Comparison of ENCODE assay signal across 9 mouse cellular contexts in genomic region chr9:42652756-42653155, GRCm38 (mm10).
DNase-seq lines count a peak whose midpoint lies in the region; ATAC-seq and TF ChIP-seq lines count a peak whose summit lies in the region.
"Had no signal": no experiment of that assay in that cellular context is flagged by ENCODE, and none has a peak within 500 bp of the region (broad histone marks: within the 10 kb centered on the region; RNA-seq: fewer than 3 reads in every experiment).

No protein-coding gene starts in this region.

- no peak for TF ChIP-seq RAD21 in MEL (IDR thresholded peaks at IDR 0.05; ENCODE audit: low read depth, low read length)

- no peak overlapping the region for H3K27ac ChIP-seq in hindbrain, embryonic 10.5 days
- no peak overlapping the region for H3K27ac ChIP-seq in hindbrain, embryonic 16.5 days (ENCODE audit: low read depth, low read length)
- no peak overlapping the region for H3K27ac ChIP-seq in MEL (ENCODE audit: control insufficient read depth, low read depth, low read length)
- no peak overlapping the region for H3K27ac ChIP-seq in forebrain, embryonic 15.5 days (replicated peaks)
- H3K27ac ChIP-seq: liver, embryonic 14.5 days had no signal

- WGBS in hindbrain, embryonic 10.5 days: 76% methylated on average over 2 of the region's 2 CpGs
- whole genome bisulfite sequencing in hindbrain, embryonic 16.5 days: 73% methylated on average over 2 of the region's 2 CpGs
- WGBS in forebrain, embryonic 15.5 days: 72% methylated on average over 2 of the region's 2 CpGs

- no peak for TF ChIP-seq CTCF in MEL (IDR thresholded peaks at IDR 0.05 in 2 of 3, conservative IDR thresholded peaks at IDR 0.05 in 1 of 3; ENCODE audit: control insufficient read depth in 1 of 3, insufficient read depth in 1 of 3, low read depth in 2 of 3, low read length in 3 of 3, poor library complexity in 1 of 3, severe bottlenecking in 1 of 3)

- no peaks in the 10 kb centered on the region for H3K27me3 ChIP-seq in hindbrain, embryonic 10.5 days (ENCODE audit: insufficient read depth, poor library complexity, severe bottlenecking)
- no peaks in the 10 kb centered on the region for H3K27me3 ChIP-seq in hindbrain, embryonic 16.5 days (replicated peaks; ENCODE audit: control insufficient read depth, insufficient read depth, low read length)
- no peaks in the 10 kb centered on the region for H3K27me3 ChIP-seq in MEL (ENCODE audit: control insufficient read depth in 1 of 2, insufficient read depth in 2 of 2, low read length in 2 of 2)
- no peaks in the 10 kb centered on the region for H3K27me3 ChIP-seq in forebrain, embryonic 15.5 days

- ATAC-seq in hindbrain, embryonic 16.5 days: no peak
- no peak for ATAC-seq in forebrain, embryonic 15.5 days (replicated peaks)

- no peak overlapping the region for H3K9ac ChIP-seq in hindbrain, embryonic 16.5 days (ENCODE audit: low read depth, low read length)
- H3K9ac ChIP-seq in MEL (ENCODE audit: control insufficient read depth, low read depth, low read length, poor library complexity, severe bottlenecking): no peak overlapping the region
- H3K9ac ChIP-seq in forebrain, embryonic 15.5 days (replicated peaks): no peak overlapping the region
- H3K9ac ChIP-seq: liver, embryonic 14.5 days had no signal

- TF ChIP-seq EP300 in MEL (IDR thresholded peaks at IDR 0.05; ENCODE audit: low read depth in 1 of 2, low read length in 2 of 2): no peak

- H3K36me3 ChIP-seq in hindbrain, embryonic 10.5 days: no peaks in the 10 kb centered on the region
- H3K36me3 ChIP-seq in hindbrain, embryonic 16.5 days (ENCODE audit: control insufficient read depth, insufficient read depth, low read length): no peaks in the 10 kb centered on the region
- no peaks in the 10 kb centered on the region for H3K36me3 ChIP-seq in MEL (ENCODE audit: control insufficient read depth in 1 of 2, insufficient read depth in 2 of 2, low read length in 2 of 2)
- H3K36me3 ChIP-seq in forebrain, embryonic 15.5 days: no peaks in the 10 kb centered on the region

- H3K4me2 ChIP-seq in hindbrain, embryonic 16.5 days (ENCODE audit: low read length): no peak overlapping the region
- H3K4me2 ChIP-seq in forebrain, embryonic 15.5 days (replicated peaks): no peak overlapping the region

- peaks cover 9% of the 10 kb centered on the region; the same call in 1 of the 2 replicates for H3K4me1 ChIP-seq in hindbrain, embryonic 10.5 days (replicated peaks)
- H3K4me1 ChIP-seq in hindbrain, embryonic 16.5 days (ENCODE audit: control insufficient read depth, insufficient read depth, low read depth, low read length): no peaks in the 10 kb centered on the region; the same call in 1 of the 2 replicates
- H3K4me1 ChIP-seq in MEL (ENCODE audit: control insufficient read depth in 1 of 2, insufficient read depth in 2 of 2, low read length in 2 of 2): no peaks in the 10 kb centered on the region
- H3K4me1 ChIP-seq in forebrain, embryonic 15.5 days: peaks cover 6% of the 10 kb centered on the region; the same call in 1 of the 2 replicates

- TF ChIP-seq POLR2A in MEL (IDR thresholded peaks at IDR 0.05; ENCODE audit: control insufficient read depth in 1 of 2, insufficient read depth in 1 of 2, low read depth in 1 of 2, low read length in 2 of 2, poor library complexity in 1 of 2): no peak

- H3K79me2 ChIP-seq in MEL (ENCODE audit: control insufficient read depth, insufficient read depth, low read length, poor library complexity): no peaks in the 10 kb centered on the region

- H3K9me3 ChIP-seq in hindbrain, embryonic 10.5 days: no peaks in the 10 kb centered on the region
- H3K9me3 ChIP-seq in hindbrain, embryonic 16.5 days (ENCODE audit: control insufficient read depth, low read length): no peaks in the 10 kb centered on the region
- no peaks in the 10 kb centered on the region for H3K9me3 ChIP-seq in MEL (replicated peaks; ENCODE audit: insufficient read depth, low read length)
- H3K9me3 ChIP-seq in forebrain, embryonic 15.5 days: no peaks in the 10 kb centered on the region

- H3K4me3 ChIP-seq in hindbrain, embryonic 10.5 days: no peak overlapping the region
- H3K4me3 ChIP-seq in hindbrain, embryonic 16.5 days (ENCODE audit: low read length): no peak overlapping the region
- no peak overlapping the region for H3K4me3 ChIP-seq in MEL (ENCODE audit: control insufficient read depth in 1 of 2, insufficient read depth in 1 of 2, low read depth in 2 of 2, low read length in 2 of 2)
- H3K4me3 ChIP-seq in forebrain, embryonic 15.5 days: no peak overlapping the region

- peak; percentile 45 for DNase-seq in hindbrain, embryonic 10.5 days (ENCODE audit: low spot score)
- peak; percentile 52 for DNase-seq in MEL (ENCODE audit: low read depth, low spot score)
- DNase-seq in embryo, embryonic 10.5 days (ENCODE audit: low spot score): peak; percentile 81
- peak; percentile 53 for DNase-seq in lung, postnatal 10 days
- no peak for DNase-seq in cerebellum, adult 9-10 months
- no peak for DNase-seq in cerebellum, postnatal 25 days

TF ChIP-seq in MEL, 35 proteins besides CTCF, POLR2A, EP300 and RAD21:
- TF ChIP-seq MAX (IDR thresholded peaks at IDR 0.05; ENCODE audit: low read length): no peak
- TF ChIP-seq NELFE (IDR thresholded peaks at IDR 0.05; ENCODE audit: low read depth, low read length): no peak
- no peak for TF ChIP-seq KAT2A (conservative IDR thresholded peaks at IDR 0.05; ENCODE audit: low read depth, low read length)
- TF ChIP-seq ZNF384 (IDR thresholded peaks at IDR 0.05; ENCODE audit: low read depth, low read length): no peak
- no peak for TF ChIP-seq USF1 (IDR thresholded peaks at IDR 0.05; ENCODE audit: low read depth, low read length)
- no peak for TF ChIP-seq ZMIZ1 (IDR thresholded peaks at IDR 0.05; ENCODE audit: low read depth, low read length)
- TF ChIP-seq MAZ (IDR thresholded peaks at IDR 0.05; ENCODE audit: low read depth, low read length): no peak
- no peak for TF ChIP-seq GATA1 (IDR thresholded peaks at IDR 0.05; ENCODE audit: low read depth, low read length)
- TF ChIP-seq ELF1 (IDR thresholded peaks at IDR 0.05; ENCODE audit: low read depth, low read length): no peak
- TF ChIP-seq TCF12 (IDR thresholded peaks at IDR 0.05; ENCODE audit: low read depth, low read length): no peak
- TF ChIP-seq SIN3A (IDR thresholded peaks at IDR 0.05; ENCODE audit: low read length): no peak
- no peak for TF ChIP-seq POLR2AphosphoS5 (IDR thresholded peaks at IDR 0.05; ENCODE audit: borderline replicate concordance, low read depth, low read length)
- TF ChIP-seq ZC3H11A (IDR thresholded peaks at IDR 0.05; ENCODE audit: low read depth, low read length): no peak
- TF ChIP-seq HCFC1 (IDR thresholded peaks at IDR 0.05; ENCODE audit: low read depth, low read length): no peak
- TF ChIP-seq NRF1 (IDR thresholded peaks at IDR 0.05; ENCODE audit: insufficient read depth, low read depth, low read length, poor library complexity, severe bottlenecking): no peak
- no peak for TF ChIP-seq GABPA (IDR thresholded peaks at IDR 0.05; ENCODE audit: low read depth, low read length)
- no peak for TF ChIP-seq MAFK (IDR thresholded peaks at IDR 0.05; ENCODE audit: borderline replicate concordance, low read depth, low read length)
- TF ChIP-seq CHD2 (IDR thresholded peaks at IDR 0.05; ENCODE audit: low read length): no peak
- TF ChIP-seq MYC (IDR thresholded peaks at IDR 0.05; ENCODE audit: low read depth, low read length): no peak
- TF ChIP-seq BHLHE40 (IDR thresholded peaks at IDR 0.05; ENCODE audit: borderline replicate concordance, low read depth, low read length): no peak
TF ChIP-seq in MEL: peak in this region for 0.

Comparison
In these comparisons a context has a peak if more than half of its experiments do, and no peak if none do; other contexts are left out.
1. DNase-seq: peak in hindbrain, embryonic 10.5 days (single experiment), MEL (single experiment), embryo, embryonic 10.5 days (single experiment) and lung, postnatal 10 days (single experiment); none in cerebellum, adult 9-10 months (single experiment) and cerebellum, postnatal 25 days (0 of 2).